Mouse (Mus musculus) cerebellum, adult 2 months (tissue): Measurements from ENCODE around the gene Prpsap2. TPM values are rescaled to one million over a fixed set of nuclear protein-coding genes. Genes with fewer than 3 reads are reported as not detected.

Experiments
- DNase-seq, 2 experiments: peaks; one replicate each; pipeline ENCODE4 v3.0.0; 2021
- H3K27ac ChIP-seq: fragments of 200-500 bp; 2 replicates; pipeline ENCODE4 v1.5.1; 2012; ENCODE audit warnings: low read length, control low read depth, inconsistent platforms; ENCODE audit not compliant: insufficient read depth
- H3K27me3 ChIP-seq: fragments of 200-500 bp; 2 replicates; pipeline ENCODE4 v1.6.1; 2012; ENCODE audit warnings: inconsistent platforms, mild to moderate bottlenecking, low read length, moderate library complexity; ENCODE audit not compliant: control insufficient read depth, insufficient read depth
- H3K4me1 ChIP-seq: fragments of 200-500 bp; 2 replicates; pipeline ENCODE4 v1.6.1; 2011; ENCODE audit warnings: low read length; ENCODE audit not compliant: control insufficient read depth, insufficient read depth
- H3K4me3 ChIP-seq: fragments of 200-500 bp; replicated peaks from 2 replicates; pipeline ENCODE3; 2011; ENCODE audit warnings: mild to moderate bottlenecking, low read depth, low read length, control low read depth; ENCODE audit not compliant: insufficient read depth
- CTCF ChIP-seq: fragments of 200-500 bp; IDR thresholded peaks from 2 replicates; pipeline ENCODE4 v1.5.1; 2011; ENCODE audit warnings: low read depth, mild to moderate bottlenecking, control low read depth, low read length, moderate library complexity, borderline replicate concordance; ENCODE audit not compliant: insufficient read depth
- POLR2A ChIP-seq: fragments of 200-500 bp; IDR thresholded peaks from 2 replicates; pipeline ENCODE4 v1.6.1; 2011; ENCODE audit warnings: low read length, control low read depth, borderline replicate concordance; ENCODE audit not compliant: insufficient read depth
- WGBS: fragments of 180-500 bp; shearing (Covaris S2); methylation state at CpG from one replicate; pipeline ENCODE4 v1.1.7; 2018; 5-methylcytosine and 5-hydroxymethylcytosine counted together
- polyA plus RNA-seq: library from polyadenylated mRNA; depleted of rRNA; stranded (reverse); fragments of >200 nt; gene quantifications from 2 replicates; pipeline ENCODE4 v1.2.3, GENCODE M21; 2012; rRNA removed

Prpsap2 gene
- polyA plus RNA-seq, 1 experiment = 41.1 TPM

DNA sequence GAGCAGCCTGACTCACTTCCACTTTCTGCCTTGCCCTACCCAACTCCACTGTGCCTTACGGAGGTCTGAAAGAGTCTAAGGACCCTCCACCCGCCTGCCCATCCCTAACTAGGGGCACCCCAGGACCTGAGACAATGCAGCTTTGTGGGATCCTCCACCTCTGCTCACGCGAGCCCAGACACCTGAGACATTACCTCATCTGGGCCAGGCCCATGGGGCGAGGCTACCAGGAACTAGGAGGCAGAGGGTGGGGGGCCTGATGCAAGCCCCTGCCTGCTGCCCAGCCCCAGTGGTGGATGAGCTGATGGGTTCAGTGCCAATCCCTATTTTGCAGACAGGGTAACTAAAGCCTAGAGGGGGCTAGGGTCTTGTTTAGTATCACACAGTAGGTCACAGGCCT is 62.4 kb downstream of the Prpsap2 start:
- TF ChIP-seq POLR2A (no peak), CTCF (no peak)
- peaks cover 44% of the 10 kb centered on the region for H3K4me1 ChIP-seq
- H3K27me3 ChIP-seq = no peaks in the 10 kb centered on the region
- over 99% methylated on average over 5 of the region's 5 CpGs for WGBS
- H3K4me3 ChIP-seq = no peak overlapping the region
- H3K27ac ChIP-seq = no peak overlapping the region
- no peak for DNase-seq

DNA sequence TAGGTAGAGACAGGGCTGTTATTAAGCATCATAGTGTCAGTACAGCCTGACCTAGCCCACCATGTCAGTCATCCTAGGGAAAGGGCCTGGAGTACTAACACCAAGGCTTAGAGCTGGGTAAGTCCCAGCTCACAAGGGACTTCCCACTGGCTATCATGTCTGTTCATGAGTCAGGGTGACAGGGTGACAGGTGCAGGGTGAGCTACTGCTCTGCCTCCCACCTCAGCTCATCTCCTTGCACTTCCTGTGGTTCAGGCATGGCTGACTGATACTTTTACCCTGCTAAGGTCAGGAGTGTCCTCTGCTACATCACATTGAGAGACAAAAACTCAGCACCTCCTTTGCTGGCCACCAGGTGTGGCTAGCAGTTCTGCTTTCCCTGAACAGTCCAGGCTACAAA is 63.0 kb downstream of the Prpsap2 start:
- no peak for TF ChIP-seq POLR2A
- no peak for TF ChIP-seq CTCF
- DNase-seq = no peak
- H3K4me1 ChIP-seq = peaks cover 50% of the 10 kb centered on the region
- no peaks in the 10 kb centered on the region for H3K27me3 ChIP-seq
- H3K4me3 ChIP-seq = no peak overlapping the region
- no peak overlapping the region for H3K27ac ChIP-seq

DNA sequence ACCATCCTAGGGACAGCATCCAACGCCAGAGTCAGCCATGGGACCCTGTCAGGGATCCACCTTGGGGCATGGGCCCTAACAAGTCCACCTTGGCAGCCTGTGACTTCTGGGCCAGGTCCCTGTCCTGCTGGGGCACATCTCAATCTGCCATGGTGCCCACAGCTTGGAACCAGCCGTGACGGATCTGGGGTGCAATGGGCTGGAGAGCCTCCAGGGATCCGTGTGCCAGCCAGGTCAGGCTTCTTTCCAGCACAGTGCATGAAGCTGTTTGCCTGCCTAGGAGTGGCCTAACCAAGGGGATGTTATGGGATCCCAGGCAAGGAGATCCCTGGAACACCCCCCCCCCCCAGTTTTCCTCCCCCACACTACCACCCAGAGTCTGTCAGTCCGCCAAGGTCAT is 68.9 kb downstream of the Prpsap2 start:
- Histone ChIP-seq H3K27ac (no peak overlapping the region), H3K27me3 (no peaks in the 10 kb centered on the region), H3K4me1 (peaks cover 46% of the 10 kb centered on the region), H3K4me3 (no peak overlapping the region)
- TF ChIP-seq POLR2A (no peak), CTCF (no peak; the same call in 1 of the 2 replicates)
- 13% methylated on average over 5 of the region's 5 CpGs for WGBS
- DNase-seq = peak; percentile 75 to 78

DNA sequence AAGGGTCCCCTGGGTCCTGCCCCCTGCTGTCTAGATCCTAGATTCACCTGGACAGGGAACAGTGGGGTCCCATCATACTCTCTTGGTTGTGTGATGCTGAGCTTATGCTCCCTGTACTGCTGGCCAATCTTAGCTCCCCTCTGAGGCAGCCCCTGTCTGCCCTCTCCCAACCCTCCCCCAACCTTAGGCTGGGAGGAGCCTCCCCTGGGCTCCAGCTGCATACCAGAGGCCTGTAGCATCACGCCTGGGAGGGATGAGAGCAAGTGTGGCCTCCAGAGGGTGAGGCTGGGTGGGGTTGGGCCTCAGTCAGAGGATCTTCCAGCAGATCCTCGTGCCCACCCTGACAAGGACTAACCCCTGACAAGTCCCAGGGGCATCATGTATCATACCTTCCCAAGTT is 74.3 kb downstream of the Prpsap2 start:
- Histone ChIP-seq H3K4me3 (no peak overlapping the region), H3K4me1 (peaks cover 1% of the 10 kb centered on the region; the same call in 1 of the 2 replicates), H3K27me3 (peaks cover 2% of the 10 kb centered on the region; the same call in 1 of the 2 replicates), H3K27ac (no peak overlapping the region)
- no peak for DNase-seq
- WGBS = 89% methylated on average over 2 of the region's 2 CpGs
- no peak for TF ChIP-seq CTCF
- TF ChIP-seq POLR2A = no peak

DNA sequence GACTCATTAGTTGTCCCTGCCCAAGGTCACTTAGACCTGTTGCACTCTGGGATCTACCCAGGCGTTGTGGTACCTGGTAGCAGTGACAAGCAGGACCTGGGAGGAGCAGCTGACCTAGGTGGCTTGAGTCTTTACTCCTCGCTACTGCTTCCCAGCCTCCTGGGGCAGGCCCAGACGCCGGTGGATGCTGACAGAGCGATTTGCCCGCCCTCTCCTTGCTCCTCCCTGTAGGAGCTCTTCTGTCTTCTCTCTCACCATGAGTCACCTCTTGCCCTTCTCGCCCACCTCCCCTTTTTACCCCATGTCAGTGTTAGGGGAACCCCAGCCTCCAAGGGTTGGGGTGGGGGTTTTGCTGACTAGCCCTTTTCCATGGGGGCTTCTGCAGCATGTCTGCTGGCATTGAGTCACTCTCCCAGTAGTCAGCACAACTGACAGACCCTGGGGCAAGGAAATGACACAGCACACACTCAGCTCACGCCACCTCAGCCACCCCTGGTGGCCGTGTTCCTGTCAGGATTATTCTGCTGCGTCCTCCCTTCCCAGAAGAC is 74.9 kb downstream of the Prpsap2 start:
- DNase-seq = no peak
- 83% methylated on average over 10 of the region's 10 CpGs for WGBS
- no peaks in the 10 kb centered on the region for H3K4me1 ChIP-seq
- H3K27ac ChIP-seq = no peak overlapping the region
- H3K27me3 ChIP-seq = peaks cover 2% of the 10 kb centered on the region; the same call in 1 of the 2 replicates
- no peak overlapping the region for H3K4me3 ChIP-seq
- TF ChIP-seq CTCF = no peak
- no peak for TF ChIP-seq POLR2A

DNA sequence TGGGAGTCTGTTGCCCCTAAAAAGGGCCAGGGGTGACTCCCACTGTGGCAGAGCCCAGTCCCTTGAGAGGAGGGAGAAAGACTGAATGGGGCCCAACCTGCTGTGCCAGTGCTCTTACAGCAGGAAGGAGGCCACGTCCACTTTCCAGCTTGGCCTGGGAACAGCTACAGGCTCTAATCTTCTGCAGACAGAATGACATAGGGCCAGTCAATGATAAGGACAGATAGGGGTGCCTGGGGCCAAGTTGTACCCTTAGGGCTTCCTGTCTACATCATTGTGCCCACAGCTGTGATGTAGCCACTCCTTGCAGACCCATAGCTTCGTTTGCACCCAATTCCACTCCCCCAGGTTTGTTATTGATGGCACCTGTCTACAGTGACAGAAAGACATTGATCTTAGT is 75.7 kb downstream of the Prpsap2 start:
- Histone ChIP-seq H3K4me3 (no peak overlapping the region), H3K27ac (no peak overlapping the region), H3K4me1 (no peaks in the 10 kb centered on the region), H3K27me3 (peaks cover 2% of the 10 kb centered on the region; the same call in 1 of the 2 replicates)
- no peak for DNase-seq
- TF ChIP-seq CTCF (no peak), POLR2A (no peak)
- WGBS = 87% methylated on average over 2 of the region's 2 CpGs

DNA sequence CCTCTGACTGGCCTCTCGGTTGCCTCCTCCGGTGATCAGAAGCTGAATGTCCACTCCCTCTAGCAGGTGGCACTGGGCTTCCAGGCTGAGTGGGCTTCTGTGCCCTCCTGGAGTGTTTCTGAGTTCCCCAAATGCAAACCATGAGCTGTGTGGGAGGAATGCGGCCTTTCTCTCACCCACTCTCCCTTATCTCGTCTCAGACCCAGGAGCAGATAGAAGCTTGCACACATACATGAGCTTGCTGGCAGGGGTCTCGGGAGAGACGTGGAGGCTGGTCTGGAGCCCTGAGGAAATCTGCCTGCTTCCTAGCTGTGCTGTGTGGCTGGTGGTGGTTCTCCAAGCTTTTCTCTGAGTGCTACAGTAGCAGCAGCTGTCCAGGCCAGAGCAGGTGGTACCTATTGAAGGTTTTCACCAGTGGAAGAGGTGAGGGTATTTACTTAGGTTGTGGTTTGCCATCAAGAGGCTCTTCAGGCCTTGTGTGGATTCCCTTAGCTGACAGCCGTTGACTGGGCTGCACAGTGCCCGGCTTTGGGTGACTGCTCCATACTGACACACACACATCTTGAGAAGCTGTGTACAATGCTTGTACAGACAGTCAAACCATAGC is 76.7 kb downstream of the Prpsap2 start:
- no peak for TF ChIP-seq CTCF
- no peak for TF ChIP-seq POLR2A
- DNase-seq = no peak
- peaks cover 2% of the 10 kb centered on the region; the same call in 1 of the 2 replicates for H3K27me3 ChIP-seq
- no peak overlapping the region for H3K4me3 ChIP-seq
- H3K4me1 ChIP-seq = no peaks in the 10 kb centered on the region
- WGBS = 86% methylated on average over 8 of the region's 8 CpGs
- no peak overlapping the region for H3K27ac ChIP-seq

DNA sequence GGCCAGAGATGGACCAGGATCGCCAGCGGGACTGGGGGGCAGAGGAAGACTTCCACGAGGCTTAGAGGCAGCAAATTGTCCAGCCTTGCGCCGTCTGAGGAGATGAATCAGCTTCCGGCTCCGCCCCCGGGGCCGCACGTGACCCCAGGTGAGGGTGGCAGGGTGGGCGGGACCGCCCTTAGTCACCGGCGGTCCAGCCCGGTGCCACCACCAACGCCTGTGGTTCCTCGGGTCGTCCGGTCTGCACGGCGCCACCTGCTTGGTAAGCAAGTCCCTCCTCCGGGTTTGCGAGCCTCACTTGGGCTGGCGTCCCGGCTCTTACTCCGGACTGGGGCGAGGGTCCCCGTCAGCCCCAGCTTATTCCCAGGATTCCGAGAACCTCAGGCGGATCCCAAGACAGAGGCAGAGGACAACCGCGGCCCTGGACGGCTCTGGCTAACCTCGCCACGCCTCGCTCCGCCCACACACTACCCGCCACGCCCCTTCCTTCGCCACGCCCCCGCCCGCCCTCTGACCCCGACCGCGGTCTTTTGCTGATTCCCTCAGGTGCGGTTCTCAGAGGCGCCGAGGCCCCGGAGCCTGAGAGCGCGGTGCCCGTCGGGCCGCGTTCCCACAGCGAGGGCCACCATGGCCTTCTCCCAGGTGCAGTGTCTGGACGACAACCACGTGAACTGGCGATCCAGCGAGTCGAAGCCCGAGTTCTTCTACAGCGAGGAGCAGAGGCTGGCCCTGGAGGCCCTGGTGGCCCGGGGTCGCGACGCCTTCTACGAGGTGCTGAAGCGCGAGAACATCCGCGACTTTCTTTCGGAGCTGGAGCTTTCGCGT is 77.8 kb downstream of the Prpsap2 start, which contains the start of gene Fam83g:
Fam83g (plus strand) TSS at position 185 of the 825 bp plus-strand sequence.
- Histone ChIP-seq H3K4me3 (no peak within 1 kb of the TSS), H3K4me1 (no peaks in the 10 kb centered on the region)
- 5% methylated on average over 76 of the region's 76 CpGs for WGBS

More for the DNA sequence above, 77.8 kb downstream of the Prpsap2 start, which contains the start of gene Fam83g:
- H3K27ac ChIP-seq = no peak within 1 kb of the TSS
- no peak for DNase-seq
- peaks cover 2% of the 10 kb centered on the region; the same call in 1 of the 2 replicates for H3K27me3 ChIP-seq
- TF ChIP-seq POLR2A (no peak), CTCF (no peak)

Other genes with a start within 250 kb of the Prpsap2 start
- gene Epn2, start 182.4 kb downstream of the Prpsap2 start, polyA plus RNA-seq = 123 and 132 TPM in 2 replicates
- 4.9 and 5.4 TPM in 2 replicates for gene Grap, start 108.8 kb downstream of the Prpsap2 start, polyA plus RNA-seq
- gene Fam83g, start 78.0 kb downstream of the Prpsap2 start, polyA plus RNA-seq = 0.08 and 0.11 TPM in 2 replicates
- 0.05 and 0.07 TPM in 2 replicates for gene Slc5a10, start 41.3 kb downstream of the Prpsap2 start, polyA plus RNA-seq
- 45.4 and 47.5 TPM in 2 replicates for gene Ulk2, start 93.0 kb upstream of the Prpsap2 start, polyA plus RNA-seq
- 17.1 and 18.1 TPM in 2 replicates for gene Akap10, start 168.2 kb upstream of the Prpsap2 start, polyA plus RNA-seq
- 79.7 and 80.4 TPM in 2 replicates for gene Specc1, start 194.7 kb upstream of the Prpsap2 start, polyA plus RNA-seq